Mouse (Mus musculus) T-helper 2 cell (primary cell): ENCODE data around the gene Lepr.
"Not testable (repeated sequence)": the region's sequence is repeated elsewhere in the genome, so short reads cannot be mapped to it uniquely, and the experiment has no call there.

ENCODE experiments used
- in situ Hi-C: fragments of 300-600 bp; cut with MboI, MseI; formaldehyde crosslinking; loops from one replicate; pipeline ENCODE4 v1.15.1; 2025; ENCODE audit warnings: high pct_unique_total_duplicates

The Lepr gene

GRCm38 (mm10) chr4:101715805-101716204 lies 1.4 kb upstream of the Lepr start:
- in situ Hi-C loops, result no loop called here

DNA sequence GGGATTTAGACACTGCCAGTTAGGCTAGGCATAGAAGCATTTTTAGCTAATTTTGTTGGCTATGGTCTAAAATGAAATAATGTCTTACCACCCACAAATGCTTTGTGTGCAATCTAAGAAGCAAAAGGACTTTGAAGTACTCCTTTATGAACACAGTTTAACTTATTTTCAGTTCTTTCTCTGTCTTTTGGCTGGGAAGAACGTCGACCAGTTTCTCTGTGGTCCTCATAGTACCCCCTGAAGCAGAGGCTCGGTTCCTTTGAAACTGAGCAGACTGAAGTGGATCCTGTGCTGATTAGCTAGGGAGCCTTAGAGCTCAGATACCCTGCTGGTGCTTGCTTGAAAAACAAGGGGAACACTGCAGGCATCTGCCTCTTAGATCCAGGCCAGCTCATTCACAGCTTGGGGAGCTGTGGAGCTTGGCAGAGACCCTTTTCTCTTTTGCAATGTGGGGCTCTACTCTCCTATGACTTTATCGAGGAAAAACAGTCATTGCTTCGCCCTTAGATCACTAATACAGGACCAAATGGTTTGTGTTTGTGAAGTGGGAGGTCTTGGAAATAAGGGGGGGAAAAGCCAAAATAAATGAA lies 1.9 kb downstream of the Lepr start:
- in situ Hi-C loops, result no loop called here

DNA sequence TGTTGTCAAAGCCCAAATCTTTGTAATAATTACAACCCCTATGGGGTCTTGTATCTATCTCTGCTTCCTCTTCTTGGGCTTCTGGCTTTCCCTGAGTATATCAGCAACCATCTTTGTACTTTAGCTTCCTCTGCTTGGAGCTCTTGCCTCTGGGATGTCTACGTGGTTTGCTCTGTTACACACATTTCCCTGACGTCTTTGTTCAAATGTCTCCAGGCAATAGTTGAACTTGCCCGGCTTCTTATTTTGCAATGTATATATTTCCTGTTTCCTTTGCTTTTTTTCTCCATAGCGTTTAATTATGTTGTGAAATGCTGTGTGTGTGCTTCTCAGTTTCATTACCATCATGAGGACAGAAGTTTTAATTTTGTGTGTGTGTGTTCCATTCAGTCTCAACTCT lies 4.5 kb downstream of the Lepr start:
- in situ Hi-C loops, result no loop called here

DNA sequence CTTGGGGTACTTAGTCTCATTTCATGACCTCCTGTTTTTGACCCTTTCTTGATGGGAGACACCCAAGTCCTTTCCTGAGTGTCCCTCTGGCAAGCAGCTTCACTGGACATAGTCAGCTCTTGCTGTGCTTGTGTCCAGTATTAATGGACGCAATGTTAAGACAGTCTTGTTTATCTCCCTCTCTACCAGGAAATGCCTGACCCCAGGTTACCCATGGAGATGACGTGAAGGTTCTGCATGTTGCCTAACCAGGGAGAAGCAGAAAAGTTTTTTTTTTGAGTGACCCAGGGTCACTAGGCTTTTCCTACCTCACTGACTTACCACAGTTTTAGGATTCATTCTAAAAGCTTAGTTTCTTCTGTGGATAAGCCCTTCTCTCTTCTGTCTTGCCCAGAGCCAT lies 24.8 kb downstream of the Lepr start:
- in situ Hi-C loops, result no loop called here

DNA sequence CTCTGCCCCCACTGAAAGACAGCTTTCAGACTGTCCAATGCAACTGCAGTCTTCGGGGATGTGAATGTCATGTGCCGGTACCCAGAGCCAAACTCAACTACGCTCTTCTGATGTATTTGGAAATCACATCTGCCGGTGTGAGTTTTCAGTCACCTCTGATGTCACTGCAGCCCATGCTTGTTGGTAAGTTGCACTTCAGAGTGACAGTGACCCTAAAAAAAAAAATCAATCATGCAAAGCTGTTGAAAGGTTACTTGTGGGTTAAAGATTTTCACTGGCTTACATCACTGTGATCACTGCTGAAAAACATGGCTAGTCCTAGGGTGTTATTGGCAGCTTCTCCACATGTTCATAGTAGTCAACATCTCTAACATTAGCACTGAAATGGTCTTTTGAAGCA lies 28.3 kb downstream of the Lepr start:
- in situ Hi-C loops, result no loop called here

DNA sequence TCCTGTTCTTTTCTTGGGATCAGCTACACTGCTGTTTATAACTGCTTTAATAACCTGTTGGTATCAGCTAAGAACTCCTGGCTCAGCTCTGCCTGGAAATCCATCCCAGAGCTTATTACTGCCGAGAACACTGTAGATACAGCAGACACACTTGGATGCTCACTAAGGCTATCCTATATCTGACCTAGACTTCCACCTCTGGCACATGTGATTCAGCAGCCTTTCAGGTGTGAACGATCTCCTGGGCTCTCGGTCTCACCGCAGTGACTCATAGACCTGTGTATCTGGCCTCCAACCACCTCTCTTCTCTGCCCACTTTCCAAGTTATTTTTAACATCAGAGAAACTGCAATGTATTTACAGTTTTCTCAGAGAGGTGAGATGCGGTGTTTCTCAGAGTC lies 43.3 kb downstream of the Lepr start:
- in situ Hi-C loops, result no loop called here

DNA sequence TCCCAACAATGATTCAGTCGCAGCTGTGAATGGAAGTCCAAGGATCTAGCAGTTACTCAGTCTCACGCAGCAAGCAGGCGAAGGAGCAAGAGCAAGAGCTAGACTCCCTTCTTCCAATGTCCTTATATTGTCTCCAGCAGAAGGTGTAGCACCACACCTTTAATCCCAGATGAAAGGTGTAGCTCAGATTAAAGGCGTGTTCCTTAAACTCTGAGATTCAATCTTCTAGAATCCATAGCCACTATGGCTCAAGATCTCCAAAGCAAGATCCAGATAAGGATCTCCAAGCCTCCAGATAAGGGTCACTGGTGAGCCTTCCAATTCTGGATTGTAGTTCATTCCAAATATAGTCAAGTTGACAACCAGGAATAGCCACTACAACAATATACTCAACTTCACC lies 126.7 kb downstream of the Lepr start, which contains the start of gene B020004J07Rik:
Gene B020004J07Rik, minus strand, starts transcription at position 101 of the 400 bp plus-strand sequence.
- in situ Hi-C loops, result not testable (repeated sequence)

GRCm38 (mm10) chr4:101850908-101851307 lies 133.7 kb downstream of the Lepr start:
- in situ Hi-C loops, result no loop called here

GRCm38 (mm10) chr4:101860873-101861272 lies 143.7 kb downstream of the Lepr start:
- in situ Hi-C loops, result no loop called here

GRCm38 (mm10) chr4:101862289-101862688 lies 145.1 kb downstream of the Lepr start:
- in situ Hi-C loops, result no loop called here
